Mouse (Mus musculus): ENCODE results near the gene Gm13023.
"Not testable (repeated sequence)": the region's sequence is repeated elsewhere in the genome, so short reads cannot be mapped to it uniquely, and the experiment has no call there.

Gm13023 gene

GRCm38 (mm10) chr4:143789052-143789451 lies at the start of gene Gm13023:
Gene Gm13023 (plus strand): TSS chr4:143789352.
- DNase-seq = not testable (repeated sequence)

DNA sequence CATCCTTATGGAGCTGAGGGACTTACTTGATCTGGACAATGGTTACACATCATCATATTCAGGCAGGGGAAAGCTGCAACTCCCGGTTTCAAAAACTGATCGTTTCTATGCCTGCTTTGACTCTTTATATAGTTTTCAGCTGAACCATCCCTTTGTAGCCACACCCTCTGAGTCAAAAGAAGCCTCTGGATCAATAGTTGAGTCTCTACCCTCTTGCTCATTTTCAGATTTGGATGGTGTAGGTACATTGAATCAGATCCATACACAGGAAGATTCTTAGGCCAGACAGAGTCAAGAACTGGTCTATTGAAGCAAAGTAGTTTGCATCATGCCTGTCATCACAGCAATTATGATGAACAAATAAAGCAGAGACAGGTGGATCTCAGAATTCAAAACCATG lies 26.8 kb downstream of the Gm13023 start, which contains the start of gene Gm13084:
TSS of gene Gm13084 (minus strand) at position 101 of the 400 bp plus-strand sequence.
- DNase-seq = no peak

Measured in thymus, postnatal 14 days (tissue).